Mouse (Mus musculus) lung, adult 2 months (tissue): ENCODE results near the gene Ms4a10.

Experiments
- CTCF ChIP-seq: fragments of 200-500 bp; IDR thresholded peaks from 2 replicates; pipeline ENCODE4 v1.5.1; 2011; ENCODE audit warnings: mild to moderate bottlenecking, low read length, control low read depth; ENCODE audit not compliant: insufficient read depth
- POLR2A ChIP-seq: fragments of 200-500 bp; IDR thresholded peaks from 2 replicates; pipeline ENCODE4 v1.6.1; 2011; ENCODE audit warnings: low read depth, mild to moderate bottlenecking, control low read depth, low read length, borderline replicate concordance; ENCODE audit errors: extremely low read depth

DNA sequence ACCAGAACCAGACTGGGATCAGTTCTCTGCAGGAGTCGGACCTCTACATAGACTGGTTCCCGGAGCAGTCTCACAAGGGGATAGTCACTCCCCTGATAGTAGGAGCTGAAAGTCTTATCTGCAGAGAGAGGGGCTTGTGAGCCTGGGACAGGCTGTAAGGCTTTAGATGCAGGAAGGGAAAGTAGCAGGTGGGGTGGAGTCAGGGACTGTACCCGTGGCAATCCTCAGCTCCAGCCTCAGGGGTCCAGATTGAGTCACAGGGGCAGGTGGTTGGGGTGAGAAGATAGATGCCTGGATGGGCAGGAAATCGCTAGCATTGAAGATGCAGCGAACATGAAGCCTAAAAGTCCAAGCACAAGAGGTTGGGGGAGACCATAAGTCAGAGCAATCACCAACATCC lies 58.0 kb downstream of the Ms4a10 start:
- TF ChIP-seq CTCF (no peak), POLR2A (no peak)
